Mouse (Mus musculus): Measurements from ENCODE around the gene Pik3c2b.

Pik3c2b gene

DNA sequence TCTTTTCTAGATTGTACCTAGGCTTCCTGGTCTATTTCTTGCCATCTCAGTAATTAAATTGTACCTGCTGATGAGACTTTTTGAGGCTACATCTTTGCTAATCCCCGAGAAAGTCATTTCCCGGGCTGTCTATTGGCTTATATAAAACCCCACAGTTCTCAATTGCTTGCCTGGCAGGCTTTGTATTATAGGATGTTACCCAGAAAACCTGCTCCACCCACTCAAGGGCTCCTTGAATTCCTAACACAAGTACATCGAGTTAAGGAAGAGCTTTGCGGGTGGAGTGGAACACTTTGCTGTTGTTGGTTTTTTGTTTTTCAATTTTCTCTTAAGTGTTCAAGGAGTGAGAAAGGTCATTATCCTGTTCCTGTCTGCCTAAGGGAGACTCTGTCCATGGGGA, 43.9 kb downstream of the Pik3c2b start:
- intact Hi-C loops (cut with DNase I) = loop anchor here (5.0 kb wide), 1 partner anchor 42 kb away; the partner anchor contains the start of gene Pik3c2b

DNA sequence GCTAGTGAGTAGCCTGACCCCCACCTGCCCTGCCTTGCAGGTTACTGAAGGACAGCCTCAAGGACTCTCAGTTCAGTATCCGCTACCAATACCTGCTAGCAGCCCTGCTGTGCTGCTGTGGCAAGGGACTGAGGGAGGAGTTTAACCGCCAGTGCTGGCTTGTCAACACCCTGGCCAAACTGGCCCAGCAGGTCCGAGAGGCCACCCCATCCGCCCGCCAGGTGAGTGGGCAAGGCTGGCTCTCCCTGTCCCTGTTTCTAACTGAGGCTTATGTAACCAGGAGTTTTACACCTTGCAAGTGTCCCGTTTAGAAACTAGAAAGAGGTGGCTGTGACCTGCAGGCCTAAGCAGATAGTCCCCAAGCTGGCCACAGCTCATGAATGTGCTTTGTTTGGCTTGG, 45.2 kb downstream of the Pik3c2b start:
- intact Hi-C loops (cut with DNase I) = no loop called here

DNA sequence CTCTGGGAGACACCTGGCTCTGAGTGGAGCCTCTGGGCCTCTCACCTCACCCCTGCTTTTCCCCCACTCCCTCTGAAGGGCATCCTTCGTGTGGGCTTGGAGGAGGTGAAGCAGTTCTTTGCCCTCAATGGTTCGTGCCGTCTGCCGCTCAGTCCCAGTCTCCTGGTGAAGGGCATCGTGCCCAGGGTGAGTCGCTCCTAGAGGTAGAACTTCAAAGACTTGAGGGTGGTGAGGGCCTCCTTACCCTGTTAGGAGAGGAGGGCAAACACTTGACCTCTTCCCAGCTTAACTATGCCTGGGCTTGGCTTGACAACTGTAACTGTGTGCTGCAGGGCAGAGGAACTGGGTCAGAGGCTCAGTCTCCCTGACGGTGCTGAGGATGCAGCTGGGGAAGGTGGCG, 46.0 kb downstream of the Pik3c2b start:
- intact Hi-C loops (cut with DNase I) = no loop called here

DNA sequence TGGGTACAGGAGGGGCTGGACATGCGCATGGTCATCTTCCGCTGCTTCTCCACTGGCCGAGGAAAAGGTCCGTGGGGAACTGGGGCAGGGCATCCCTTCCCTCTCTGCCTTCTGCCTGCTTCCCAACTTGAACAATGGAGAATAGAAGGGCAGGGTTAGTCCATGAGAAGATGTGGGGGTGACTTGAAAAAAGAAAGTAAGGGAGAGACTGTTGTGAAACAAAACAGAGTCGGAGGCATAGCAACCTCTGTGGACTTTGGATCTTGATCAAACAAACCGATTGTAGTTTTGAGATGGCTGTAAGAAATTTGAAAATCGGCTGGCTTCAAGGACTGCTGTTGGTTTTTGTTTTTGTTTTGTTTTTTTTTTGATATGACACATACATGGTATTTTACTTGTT, 48.3 kb downstream of the Pik3c2b start:
- intact Hi-C loops (cut with DNase I) = no loop called here

DNA sequence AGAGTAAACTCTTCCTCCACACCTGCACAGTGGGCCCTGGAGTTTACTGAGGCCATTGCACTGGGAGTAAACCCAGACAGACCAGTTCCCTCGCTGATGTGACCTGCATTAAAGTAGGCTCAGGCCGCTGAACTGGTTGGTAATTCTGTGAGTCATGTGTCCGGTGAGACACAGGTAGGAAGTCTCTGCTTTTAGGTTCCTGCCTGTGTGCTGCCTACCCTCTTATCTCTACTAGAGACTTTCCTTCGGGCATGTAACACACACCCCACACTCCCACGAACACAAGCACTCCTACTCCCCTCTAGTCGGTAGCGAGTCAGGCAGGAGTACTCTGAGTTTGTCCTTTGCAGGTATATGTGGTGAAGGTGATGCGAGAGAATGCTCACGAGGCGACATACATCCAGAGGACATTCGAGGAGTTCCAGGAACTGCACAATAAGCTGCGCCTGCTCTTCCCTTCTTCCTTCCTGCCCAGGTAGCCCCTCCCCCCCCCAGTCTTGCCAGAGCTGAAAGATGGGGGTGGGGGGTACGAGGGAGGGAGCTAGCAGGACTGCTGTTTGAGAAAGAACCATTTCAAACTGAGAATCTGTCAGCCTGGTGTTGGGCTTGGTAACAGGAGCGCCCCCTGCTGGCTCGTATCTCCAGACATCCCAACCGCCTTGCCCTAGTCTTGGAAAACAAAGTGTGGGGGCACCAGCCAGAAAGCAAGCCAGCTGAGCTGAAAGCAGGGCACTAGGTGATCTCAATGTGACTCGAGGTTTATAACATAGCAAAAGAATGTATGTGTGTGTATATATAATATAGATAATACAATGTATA, 55.7 kb downstream of the Pik3c2b start:
- intact Hi-C loops (cut with DNase I) = loop anchor here (1.0 kb wide), 1 partner anchor 62 kb away; no protein-coding TSS in a partner anchor

DNA sequence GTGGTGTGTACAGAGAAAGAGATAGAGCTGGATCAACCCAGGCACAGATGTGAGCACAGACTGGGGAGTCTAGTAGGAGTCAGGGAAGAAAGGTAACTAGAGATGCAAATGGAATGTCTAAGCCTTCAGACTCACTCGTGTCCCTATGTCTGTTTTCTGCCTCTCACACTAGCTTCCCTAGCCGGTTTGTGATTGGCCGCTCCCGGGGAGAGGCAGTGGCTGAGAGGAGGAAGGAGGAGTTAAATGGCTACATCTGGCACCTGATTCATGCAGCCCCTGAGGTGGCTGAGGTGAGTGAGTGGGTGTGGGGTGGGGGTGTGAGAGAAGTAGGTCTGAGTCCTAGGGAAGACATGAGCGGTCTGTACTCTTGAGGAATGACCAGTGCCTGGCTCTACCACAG, 56.6 kb downstream of the Pik3c2b start:
- intact Hi-C loops (cut with DNase I) = no loop called here

DNA sequence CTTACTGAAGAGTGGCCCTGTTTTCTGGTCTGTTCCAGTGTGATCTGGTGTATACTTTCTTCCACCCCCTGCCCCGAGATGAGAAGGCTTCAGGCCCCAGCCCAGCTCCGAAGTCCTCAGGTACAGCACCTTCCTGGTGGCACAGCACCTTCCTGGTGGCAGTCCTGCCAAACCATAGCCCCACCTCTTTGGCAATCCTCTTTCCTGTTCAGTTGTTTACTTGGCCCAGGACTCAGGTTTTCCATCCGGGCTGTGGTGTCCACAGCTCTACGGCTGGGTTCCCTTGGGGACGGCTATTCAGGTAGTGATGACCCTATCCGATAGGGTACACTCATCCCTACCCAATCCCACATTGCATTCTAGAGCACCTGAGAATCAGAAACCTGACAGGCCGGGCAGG, 57.8 kb downstream of the Pik3c2b start:
- intact Hi-C loops (cut with DNase I) = no loop called here

DNA sequence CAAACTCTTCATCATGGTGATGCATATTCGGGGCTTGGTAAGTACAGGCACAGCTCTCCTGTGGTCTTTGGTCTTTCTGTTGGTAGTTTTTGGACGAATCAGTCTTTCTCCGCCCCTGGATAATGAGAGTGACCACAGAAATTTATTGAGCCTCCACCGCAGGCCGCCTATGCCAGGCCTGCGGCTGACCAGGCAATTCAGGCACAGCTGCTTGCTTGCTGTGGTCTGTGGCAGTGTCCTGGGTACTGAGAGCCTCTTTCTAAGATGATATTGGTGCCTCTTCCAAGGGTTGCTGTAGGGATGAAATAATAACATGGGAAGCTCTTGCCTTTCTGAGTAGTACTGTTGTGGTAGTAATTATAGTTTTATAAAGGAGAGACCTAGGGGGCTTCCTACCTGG, 58.4 kb downstream of the Pik3c2b start:
- intact Hi-C loops (cut with DNase I) = no loop called here

DNA sequence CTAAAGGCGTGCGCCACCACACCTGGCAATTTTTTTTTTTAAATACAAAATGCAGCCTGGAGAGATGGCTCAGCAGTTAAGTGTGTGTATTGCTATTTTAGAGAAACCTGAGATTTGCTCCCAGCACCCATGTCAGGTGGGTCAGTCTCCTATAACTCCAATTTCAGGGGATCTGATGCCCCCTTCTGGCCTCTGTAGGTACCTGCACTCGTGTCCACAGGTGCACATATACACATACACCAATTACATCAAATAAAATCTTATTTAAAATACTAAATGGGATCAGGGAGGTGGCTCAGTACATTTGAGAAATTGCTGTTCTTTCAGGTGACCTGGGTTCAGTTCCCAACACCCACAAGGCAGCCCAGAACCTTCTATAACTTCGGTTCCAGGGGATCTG, 70.6 kb downstream of the Pik3c2b start:
- intact Hi-C loops (cut with DNase I) = no loop called here

DNA sequence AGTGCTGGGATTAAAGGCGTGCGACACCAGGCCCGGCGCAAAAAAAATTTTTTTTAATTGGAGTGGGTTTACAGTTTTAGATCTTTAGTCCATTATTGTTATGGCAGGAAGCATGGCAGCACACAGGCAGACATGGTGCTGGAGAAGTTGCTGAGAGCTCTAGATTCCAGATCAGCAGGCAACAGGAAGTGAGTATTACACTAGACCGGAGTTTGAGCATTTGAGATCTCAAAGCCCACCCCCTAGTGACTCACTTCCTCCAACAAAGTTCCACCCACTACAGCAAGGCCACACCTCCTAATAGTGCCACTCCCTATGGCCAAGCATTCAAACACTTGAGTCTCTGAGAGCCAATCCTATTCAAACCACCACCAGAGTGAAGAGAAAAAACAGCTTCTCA, 72.7 kb downstream of the Pik3c2b start:
- intact Hi-C loops (cut with DNase I) = no loop called here

DNA sequence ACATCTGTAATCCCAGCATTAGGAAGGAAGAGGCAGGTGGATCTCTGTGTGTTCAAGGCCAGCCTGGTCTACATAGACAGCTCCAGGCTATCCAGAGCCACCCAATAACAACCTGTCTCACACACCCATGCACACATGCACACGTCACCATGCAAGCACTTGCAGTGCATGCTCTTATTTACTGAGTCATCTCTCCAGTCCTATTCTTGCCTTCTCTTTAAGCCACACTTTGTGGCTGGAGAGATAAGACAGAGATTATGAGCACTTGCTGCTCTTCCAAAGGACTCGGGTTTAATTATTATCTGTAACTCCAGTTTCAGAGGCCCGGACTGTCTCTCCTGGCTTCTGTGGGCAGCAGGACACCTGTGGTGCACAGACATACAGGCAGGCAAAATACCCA, 73.4 kb downstream of the Pik3c2b start:
- intact Hi-C loops (cut with DNase I) = no loop called here

DNA sequence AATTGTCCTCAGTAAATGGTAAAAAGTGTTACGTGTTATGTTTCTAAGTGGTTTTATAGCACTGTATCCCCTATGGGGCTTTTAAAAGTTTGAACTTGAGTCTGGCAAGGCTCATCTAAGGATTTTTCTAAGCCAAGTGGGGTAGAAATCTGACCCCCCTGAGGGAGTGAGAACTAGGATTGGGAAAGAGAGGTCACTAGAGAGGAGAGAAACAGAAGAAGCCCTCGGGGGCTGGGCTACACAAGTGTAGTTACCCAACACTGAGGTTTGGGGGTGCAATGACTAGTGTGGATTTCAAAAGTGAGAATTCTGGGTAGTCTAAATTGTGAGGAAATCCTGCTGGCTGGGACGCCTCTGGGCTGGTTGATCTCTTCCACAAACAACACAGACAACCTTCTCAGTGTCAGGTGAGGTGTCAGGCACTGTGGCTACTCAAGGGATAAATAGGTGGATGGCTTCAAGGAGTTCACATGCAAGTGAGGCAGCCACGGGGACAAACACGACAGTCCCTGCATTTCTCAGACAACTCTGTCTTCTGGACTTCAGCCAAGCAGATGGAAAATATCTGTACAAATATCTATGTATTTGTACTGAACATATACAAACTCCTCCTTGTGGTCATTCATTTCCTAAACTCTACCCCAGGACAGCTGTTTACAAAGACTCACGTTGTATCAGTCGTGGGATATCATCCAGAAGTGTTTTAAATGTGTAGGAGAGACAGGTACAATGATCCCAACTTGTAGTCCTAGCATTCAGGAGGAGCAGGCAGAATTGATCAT, 74.7 kb downstream of the Pik3c2b start:
- intact Hi-C loops (cut with DNase I) = no loop called here

DNA sequence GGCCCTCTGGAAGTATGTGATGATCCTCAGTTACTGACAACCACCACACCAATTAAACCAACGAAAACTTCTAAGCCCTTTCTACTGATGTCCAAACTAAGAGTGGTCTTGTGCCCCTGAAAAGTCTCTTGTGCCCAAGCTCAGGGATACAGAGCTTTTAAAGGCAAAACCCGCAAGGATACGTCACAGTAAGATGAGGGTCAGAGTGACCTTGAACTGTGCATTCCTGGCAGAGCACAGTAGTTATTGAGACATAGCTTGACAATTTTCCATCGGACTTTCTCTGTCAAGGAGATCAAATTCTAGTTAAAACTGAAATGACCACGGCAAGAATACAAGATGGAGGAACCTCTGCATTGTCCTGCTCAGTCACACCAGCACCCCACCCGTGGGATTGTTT, 75.8 kb downstream of the Pik3c2b start:
- intact Hi-C loops (cut with DNase I) = no loop called here

DNA sequence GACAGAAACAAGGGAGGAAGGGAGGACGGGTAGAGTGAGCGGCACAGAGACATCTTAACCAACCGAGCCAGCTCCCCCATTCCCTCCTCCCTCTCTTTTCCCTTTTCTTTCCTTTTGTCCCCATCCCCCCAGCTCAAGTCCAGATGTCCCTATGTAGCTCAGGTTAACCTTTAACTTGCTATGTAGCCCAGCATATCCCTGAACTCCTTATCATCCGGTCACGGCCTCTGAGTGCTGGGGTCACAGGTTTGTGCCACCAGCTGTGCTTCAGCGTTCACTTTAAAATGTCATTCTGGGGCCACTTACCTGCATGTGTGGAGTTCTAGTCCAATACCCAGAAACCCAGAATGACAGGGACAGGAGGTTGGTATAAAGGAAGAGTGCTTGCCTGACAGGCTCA, 78.7 kb downstream of the Pik3c2b start:
- intact Hi-C loops (cut with DNase I) = no loop called here

DNA sequence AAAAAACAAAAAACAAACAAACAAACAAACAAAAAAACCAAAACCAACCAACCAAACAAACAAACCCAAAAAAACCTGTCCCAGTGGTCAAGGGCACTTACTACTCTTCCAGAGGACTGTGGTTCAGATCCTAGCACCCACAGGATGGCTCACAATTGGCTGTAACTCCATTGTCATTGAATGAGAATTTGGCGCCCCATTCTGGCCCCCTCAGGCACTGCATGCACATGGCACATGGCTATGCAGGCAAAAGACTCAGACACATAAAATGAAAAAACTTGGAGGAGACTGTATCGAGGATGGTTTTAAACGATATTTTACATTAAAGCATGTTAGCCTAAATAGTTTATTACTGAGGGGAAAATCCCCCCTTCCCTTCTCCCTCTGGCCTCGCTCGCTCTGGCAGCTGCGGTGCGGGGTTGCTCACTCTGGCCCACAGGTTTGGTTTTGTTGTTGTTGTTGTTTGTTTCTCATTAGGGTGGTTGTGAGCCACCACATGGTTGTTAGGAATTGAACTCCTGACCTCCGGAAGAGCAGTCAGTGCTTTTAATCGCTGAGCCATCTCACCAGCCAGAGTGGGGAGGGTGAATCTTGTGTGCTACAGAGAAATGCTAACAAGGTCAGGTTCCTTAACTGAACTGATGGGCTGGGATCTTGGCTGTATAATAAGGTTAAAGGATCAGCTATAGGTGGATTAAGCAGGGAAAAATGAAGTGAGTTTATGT, 80.3 kb downstream of the Pik3c2b start:
- intact Hi-C loops (cut with DNase I) = no loop called here

DNA sequence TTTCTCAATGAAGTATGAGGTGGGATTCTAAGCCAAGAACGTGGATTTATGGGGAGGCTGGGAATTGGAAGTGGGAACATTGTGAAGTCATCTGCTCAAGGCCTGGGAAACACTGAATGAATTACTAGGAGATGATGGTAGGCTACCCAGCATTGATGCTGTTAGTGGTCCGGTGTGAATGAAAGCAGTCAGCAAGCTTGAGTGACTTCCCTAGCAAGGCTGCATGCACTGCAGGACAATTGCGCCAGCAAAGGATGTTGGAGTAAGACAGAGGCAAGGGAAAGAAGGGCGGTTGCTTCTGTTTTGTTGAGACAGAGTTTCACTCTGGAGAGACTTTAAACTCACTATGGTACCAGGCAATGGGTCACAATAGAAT, 80.9 kb downstream of the Pik3c2b start:
- intact Hi-C loops (cut with DNase I) = no loop called here

DNA sequence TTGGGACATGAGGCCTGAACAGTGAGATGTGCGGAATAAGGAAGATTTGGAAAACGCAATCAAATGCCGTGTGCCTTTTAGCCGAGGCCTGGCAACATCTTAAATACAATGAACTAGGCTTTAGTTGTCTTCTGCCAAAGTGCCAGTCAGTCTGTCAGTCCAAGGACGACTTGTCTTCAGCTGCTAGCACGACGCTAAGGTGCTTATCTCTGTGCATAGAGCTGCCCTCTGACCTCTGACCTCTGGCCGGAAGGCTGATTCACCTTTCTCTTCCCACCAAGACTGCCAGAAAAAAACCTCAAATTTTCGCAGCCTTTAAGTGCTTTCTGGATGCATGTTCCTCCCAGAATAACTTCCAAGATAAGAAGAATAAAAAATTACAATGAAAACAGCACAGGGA, 81.9 kb downstream of the Pik3c2b start:
- intact Hi-C loops (cut with DNase I) = no loop called here

DNA sequence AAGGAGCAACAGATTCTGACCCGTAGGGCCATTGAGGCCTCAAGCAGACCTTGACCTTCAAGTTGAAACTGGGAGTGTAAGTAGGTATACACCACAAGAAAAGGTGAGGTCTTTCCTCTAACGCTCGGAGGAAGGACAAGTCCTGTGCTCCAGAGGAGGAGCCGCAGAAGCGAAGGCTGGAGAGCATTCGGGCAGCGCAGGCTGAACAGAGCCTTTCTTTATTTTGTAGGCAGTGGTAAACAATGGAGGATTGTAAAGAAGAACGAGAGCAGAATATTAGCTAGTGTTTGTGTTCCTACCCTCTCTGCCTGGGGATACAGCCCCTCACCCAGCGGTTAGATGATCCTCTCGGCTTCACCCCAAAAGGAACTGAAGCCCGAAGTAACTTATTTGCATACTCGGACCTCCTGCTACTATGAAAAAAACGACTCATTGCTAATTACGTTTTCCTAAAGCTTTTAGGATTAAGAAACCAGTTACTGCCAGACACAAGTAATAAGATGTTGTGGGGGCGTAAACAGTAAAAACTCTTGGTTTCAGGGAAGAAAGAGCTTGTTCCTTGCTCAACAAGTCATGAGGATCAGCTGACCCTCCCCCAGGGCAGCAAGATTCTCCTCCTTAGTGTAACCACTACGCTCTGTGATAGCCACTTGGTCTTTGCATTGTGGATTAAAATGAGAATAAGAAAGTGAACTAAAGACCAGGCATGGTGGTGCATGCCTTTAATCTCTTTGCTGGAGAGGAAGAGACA, 84.2 kb downstream of the Pik3c2b start:
- intact Hi-C loops (cut with DNase I) = no loop called here

DNA sequence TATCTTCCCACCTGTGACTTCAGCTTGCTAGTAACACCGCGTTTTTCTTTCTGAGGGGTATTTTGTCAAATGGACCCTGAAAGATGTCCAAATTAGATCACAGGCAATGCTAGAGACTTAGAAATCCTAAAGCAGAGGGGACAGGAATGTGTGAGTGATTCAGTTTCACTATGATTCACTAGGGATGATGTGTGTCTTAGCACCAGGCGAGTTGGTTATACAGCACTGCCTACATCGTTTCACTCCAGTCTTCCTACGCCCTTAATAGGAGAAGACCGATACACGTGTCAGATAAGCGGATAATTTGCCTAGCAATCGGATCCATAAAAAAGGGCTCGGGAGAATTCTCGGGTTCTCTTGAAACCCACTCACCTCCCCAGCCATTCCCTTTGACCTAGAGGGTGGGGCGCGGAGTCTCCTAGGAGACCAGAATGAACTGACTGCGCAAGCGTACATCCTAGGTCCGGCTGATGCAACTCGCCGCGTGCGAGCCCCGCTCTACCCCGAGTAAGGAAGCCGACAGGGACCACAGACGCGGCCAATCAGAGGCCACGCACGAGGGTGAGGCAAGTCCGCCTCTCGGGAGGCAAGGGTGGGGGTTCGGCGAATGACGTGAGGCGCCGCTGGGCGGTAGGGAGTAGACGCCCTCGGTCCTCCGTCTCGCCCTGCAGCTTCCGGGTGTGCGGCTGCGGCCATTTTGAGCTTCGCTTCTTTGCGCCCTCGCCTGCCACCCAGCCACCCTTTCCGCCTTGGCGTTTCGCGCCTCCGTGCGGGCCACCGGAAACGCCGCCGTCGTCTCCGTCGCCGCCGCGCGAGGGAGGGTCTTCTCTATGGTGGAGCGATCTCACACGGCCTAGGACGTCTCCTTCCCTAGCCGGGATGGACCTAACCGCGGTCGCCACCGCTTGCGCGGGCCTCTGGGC, 85.4 kb downstream of the Pik3c2b start, which contains the start of gene Ppp1r15b:
Gene Ppp1r15b (plus strand): TSS at position 506 of the 923 bp plus-strand sequence.
- intact Hi-C loops (cut with DNase I) = no loop called here

DNA sequence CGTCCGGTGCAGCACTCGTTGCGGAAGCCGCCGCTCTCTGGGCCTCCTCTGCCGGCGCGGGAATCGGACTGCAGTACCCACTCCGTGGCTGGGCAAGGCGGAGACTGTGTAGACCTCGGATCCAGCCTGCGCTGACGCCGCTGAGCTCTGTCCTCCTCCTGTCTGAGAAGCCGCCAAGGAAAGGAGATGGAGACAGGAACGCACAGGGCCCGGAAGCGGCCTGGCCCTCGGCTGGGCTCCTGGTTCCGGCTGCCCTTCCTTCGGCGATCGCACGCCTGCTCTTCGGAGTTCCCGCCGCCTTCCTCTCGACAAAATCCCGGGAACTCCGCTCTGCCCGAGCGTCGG, 86.1 kb downstream of the Pik3c2b start:
- intact Hi-C loops (cut with DNase I) = no loop called here

Data from adrenal gland (tissue).